Mouse (Mus musculus) midbrain, embryonic 13.5 days (tissue): ENCODE data around the gene Rspo1. TPM values are rescaled to one million over a fixed set of nuclear protein-coding genes. Genes with fewer than 3 reads are reported as not detected.

Experiments used
- ATAC-seq: fragments of 200-750 bp; cut with Nextera tagmentation; 2 replicates; pipeline ENCODE4 v1.8.0; 2017; ENCODE audit warnings: mild to moderate bottlenecking, moderate TSS enrichment, moderate library complexity
- H3K27ac ChIP-seq: fragments of 300-500 bp; sonication (generic); 2 replicates; pipeline ENCODE4 v1.5.1; 2015; ENCODE audit warnings: inconsistent platforms, mild to moderate bottlenecking, moderate library complexity
- H3K27me3 ChIP-seq: fragments of 300-500 bp; sonication (generic); 2 replicates; pipeline ENCODE4 v1.6.1; 2015; ENCODE audit warnings: mild to moderate bottlenecking, inconsistent platforms
- H3K36me3 ChIP-seq: fragments of 300-500 bp; sonication (generic); 2 replicates; pipeline ENCODE4 v1.6.1; 2015; ENCODE audit warnings: mild to moderate bottlenecking, inconsistent platforms
- H3K4me1 ChIP-seq: fragments of 300-500 bp; sonication (generic); replicated peaks from 2 replicates; pipeline ENCODE4 v1.6.1; 2015; ENCODE audit warnings: inconsistent platforms
- H3K4me2 ChIP-seq: fragments of 300-500 bp; sonication (generic); replicated peaks from 2 replicates; pipeline ENCODE4 v1.6.1; 2015; ENCODE audit warnings: moderate library complexity, mild to moderate bottlenecking, inconsistent platforms
- H3K4me3 ChIP-seq: fragments of 300-500 bp; sonication (generic); replicated peaks from 2 replicates; pipeline ENCODE4 v1.5.1; 2015; ENCODE audit warnings: mild to moderate bottlenecking, inconsistent platforms
- H3K9ac ChIP-seq: fragments of 300-500 bp; sonication (generic); replicated peaks from 2 replicates; pipeline ENCODE4 v1.6.1; 2015; ENCODE audit warnings: mild to moderate bottlenecking, inconsistent platforms
- H3K9me3 ChIP-seq: fragments of 300-500 bp; sonication (generic); 2 replicates; pipeline ENCODE4 v1.6.1; 2016; ENCODE audit warnings: mild to moderate bottlenecking, inconsistent platforms
- WGBS: fragments of 180-500 bp; shearing (Covaris S2); methylation state at CpG from one replicate; pipeline ENCODE4 v1.1.7; 2015; 5-methylcytosine and 5-hydroxymethylcytosine counted together
- polyA plus RNA-seq: library from polyadenylated mRNA; unstranded; fragments of >200 nt; fragmentation: Nextera tagmentation; extraction: Ambion mirVana; gene quantifications from 2 replicates; pipeline ENCODE4 v1.2.1, GENCODE M21; 2015

Rspo1 gene
- polyA plus RNA-seq, 1 experiment from 2014 or later = 7.6 TPM

- H3K4me1 ChIP-seq = peaks cover 8% of the 10 kb centered on the region
- no peak overlapping the region for H3K9ac ChIP-seq
- H3K27ac ChIP-seq = no peak overlapping the region
- ATAC-seq = no peak
- H3K4me2 ChIP-seq = no peak overlapping the region
- no peaks in the 10 kb centered on the region for H3K9me3 ChIP-seq
- H3K4me3 ChIP-seq = no peak overlapping the region
- no peaks in the 10 kb centered on the region for H3K27me3 ChIP-seq
- peaks cover 33% of the 10 kb centered on the region for H3K36me3 ChIP-seq
- 58% methylated on average over 5 of the region's 5 CpGs for WGBS
Observed at GRCm38 (mm10) chr4:125058033-125058432, 71.8 kb downstream of the Rspo1 start.

Other genes with a start within 250 kb of the Rspo1 start
- gene Inpp5b, start 244.6 kb upstream of the Rspo1 start, polyA plus RNA-seq = 25.4 and 30.4 TPM in 2 replicates
- gene Mtf1, start 184.3 kb upstream of the Rspo1 start, polyA plus RNA-seq = 14.6 and 15.7 TPM in 2 replicates
- gene Yrdc, start 135.8 kb upstream of the Rspo1 start, polyA plus RNA-seq = 42.8 and 45.1 TPM in 2 replicates
- gene 1110065P20Rik, start 135.2 kb upstream of the Rspo1 start, polyA plus RNA-seq = 70.6 and 77.5 TPM in 2 replicates
- 7.3 and 9.5 TPM in 2 replicates for gene Maneal, start 124.3 kb upstream of the Rspo1 start, polyA plus RNA-seq
- 10.0 and 13.4 TPM in 2 replicates for gene Epha10, start 105.5 kb upstream of the Rspo1 start, polyA plus RNA-seq
- 14.8 and 21.6 TPM in 2 replicates for gene 9930104L06Rik, start 49.4 kb upstream of the Rspo1 start, polyA plus RNA-seq
- 76.4 and 77.6 TPM in 2 replicates for gene Cdca8, start 47.1 kb upstream of the Rspo1 start, polyA plus RNA-seq
- gene Gnl2, start 30.2 kb downstream of the Rspo1 start, polyA plus RNA-seq = 94.8 and 99.1 TPM in 2 replicates
- 0.45 and 0.89 TPM in 2 replicates for gene Dnali1, start 79.3 kb downstream of the Rspo1 start, polyA plus RNA-seq
- gene Snip1, start 80.2 kb downstream of the Rspo1 start, polyA plus RNA-seq = 25.1 and 28.5 TPM in 2 replicates
- gene Meaf6, start 98.7 kb downstream of the Rspo1 start, polyA plus RNA-seq = 171 and 181 TPM in 2 replicates
- 0.06 and 0.31 TPM in 2 replicates for gene Zc3h12a, start 141.4 kb downstream of the Rspo1 start, polyA plus RNA-seq